Mouse (Mus musculus): ENCODE measurements at regions not wholly inside any gene's neighbourhood (a gene's known extent, or its start where the extent isn't known, plus 50 kb on each side); places are given as distances from the start of the nearest gene placed in this dataset.

- DNase-seq (ENCODE audit: low spot score in 2 of 2) = no peak
Observed at GRCm38 (mm10) chr4:131293560-131293959, 349.4 kb downstream of the Matn1 start.

- no peak for DNase-seq (ENCODE audit: low spot score in 2 of 2)
Observed at GRCm38 (mm10) chr4:131298011-131298674, 354.0 kb downstream of the Matn1 start.

DNA sequence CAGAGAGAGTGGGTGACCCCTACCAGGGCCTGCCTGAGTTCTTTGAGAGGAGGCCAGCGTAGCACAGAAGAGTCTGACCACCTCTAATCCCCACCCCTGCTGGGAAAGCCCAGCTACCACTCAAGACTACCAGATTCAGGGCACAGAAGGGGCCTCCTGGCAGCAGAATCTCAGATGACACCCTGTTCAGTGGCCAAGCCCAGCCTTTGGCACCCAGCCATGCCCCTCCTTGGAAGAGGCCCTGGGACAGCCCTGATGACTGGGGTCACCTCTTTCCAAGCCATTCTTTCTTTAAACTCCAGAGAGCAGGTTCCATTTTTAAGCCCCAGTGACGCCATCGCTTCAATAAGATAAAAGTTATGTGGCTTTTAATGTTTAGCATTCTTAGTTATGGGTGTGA, 359.8 kb downstream of the Matn1 start:
- DNase-seq (ENCODE audit: low spot score in 2 of 2) = no peak

- no peak for DNase-seq (ENCODE audit: low spot score in 2 of 2)
Observed at GRCm38 (mm10) chr4:131304361-131304777, 360.2 kb downstream of the Matn1 start.

- no peak for DNase-seq (ENCODE audit: low spot score in 2 of 2)
Observed at GRCm38 (mm10) chr4:131314231-131314630, 370.0 kb downstream of the Matn1 start.

DNA sequence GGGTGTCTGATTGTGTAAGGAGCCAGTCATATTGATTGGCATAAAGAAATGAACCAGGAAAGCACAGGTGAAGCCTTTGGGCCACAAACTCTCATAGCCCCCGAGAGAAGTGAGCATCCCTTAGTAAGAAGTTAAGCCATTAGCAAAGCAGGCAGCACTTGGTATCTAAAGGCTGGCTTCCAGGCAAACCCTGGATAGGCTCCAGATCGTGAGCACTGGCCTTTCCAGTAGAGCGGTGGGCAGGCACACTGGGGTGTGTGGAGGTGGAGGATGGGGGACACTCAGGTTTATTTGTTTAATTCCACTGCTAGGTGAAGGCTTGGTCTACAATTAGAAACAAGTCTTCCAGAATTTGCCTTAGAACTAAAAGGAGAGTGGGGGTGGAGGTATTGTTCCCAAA, 371.9 kb downstream of the Matn1 start:
- no peak for DNase-seq (ENCODE audit: low spot score in 2 of 2)

- DNase-seq (ENCODE audit: low spot score in 2 of 2) = no peak
Observed at GRCm38 (mm10) chr4:131322323-131322722, 378.1 kb downstream of the Matn1 start.

DNA sequence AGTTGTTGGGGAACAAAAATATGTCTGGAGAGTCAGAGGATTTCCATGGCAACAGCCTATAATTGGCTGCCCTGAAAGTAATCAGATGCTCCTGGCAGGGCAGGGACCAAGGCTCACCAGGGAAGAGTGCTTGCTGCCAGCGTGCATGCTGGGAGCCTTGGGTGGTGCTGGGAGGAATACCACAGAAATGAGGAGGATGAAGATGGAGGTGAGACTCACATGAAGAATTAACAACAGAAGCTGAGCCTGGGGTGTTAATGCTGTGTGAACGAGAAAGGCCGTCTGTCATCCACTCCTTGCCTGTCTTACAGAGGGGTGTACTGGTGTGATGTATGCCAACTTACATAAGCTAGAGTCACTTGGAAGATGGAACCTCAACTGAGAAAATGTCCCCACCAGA, 380.3 kb downstream of the Matn1 start:
- DNase-seq (ENCODE audit: low spot score in 2 of 2) = no peak

- DNase-seq (ENCODE audit: low spot score in 2 of 2) = no peak
Observed at GRCm38 (mm10) chr4:131325200-131325599, 381.0 kb downstream of the Matn1 start.

DNA sequence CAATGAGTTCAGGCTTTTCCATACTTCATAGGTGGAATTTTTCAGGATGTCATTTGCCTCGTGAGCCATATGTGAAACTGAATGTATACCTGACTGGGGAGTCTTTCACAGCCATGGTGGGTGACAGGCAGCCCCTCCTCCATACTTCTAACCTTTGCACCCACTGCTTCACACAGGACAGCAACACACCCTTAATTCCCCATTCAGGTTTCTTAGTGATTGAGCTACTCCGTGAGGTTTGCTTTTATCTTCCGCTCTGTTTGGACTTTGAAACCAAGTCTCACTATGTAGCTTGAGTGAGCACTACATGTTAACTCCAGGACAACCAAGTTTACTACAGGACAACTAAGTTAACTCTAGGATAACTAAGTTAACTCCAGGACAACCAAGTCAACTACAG, 381.4 kb downstream of the Matn1 start:
- no peak for DNase-seq (ENCODE audit: low spot score in 2 of 2)

- no peak for DNase-seq (ENCODE audit: low spot score in 2 of 2)
Observed at GRCm38 (mm10) chr4:131329398-131329797, 385.2 kb downstream of the Matn1 start.

- DNase-seq (ENCODE audit: low spot score in 2 of 2) = no peak
Observed at GRCm38 (mm10) chr4:131331646-131332045, 387.5 kb downstream of the Matn1 start.

DNA sequence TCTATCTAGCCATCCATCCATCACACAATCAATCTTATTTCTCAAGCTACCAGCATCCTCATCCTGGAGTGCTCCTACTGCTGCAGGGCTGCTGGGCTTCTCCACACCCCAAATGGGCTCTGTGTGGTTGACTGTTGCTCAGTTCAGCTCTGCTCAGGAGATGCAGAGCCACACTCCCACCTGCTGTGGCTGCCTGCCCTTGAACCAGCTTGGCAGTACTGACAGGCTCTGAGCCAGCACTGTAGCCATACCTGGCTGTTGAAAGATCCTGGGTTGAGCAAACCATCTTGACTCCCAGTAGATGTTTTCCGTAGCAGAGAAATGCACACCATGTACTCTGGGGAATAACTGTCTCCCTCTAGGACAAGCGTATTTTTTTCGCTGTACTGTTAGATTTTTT, 392.6 kb downstream of the Matn1 start:
- no peak for DNase-seq (ENCODE audit: low spot score in 2 of 2)

GRCm38 (mm10) chr4:131340993-131341695, 397.0 kb downstream of the Matn1 start:
- DNase-seq (ENCODE audit: low spot score in 2 of 2) = no peak

DNA sequence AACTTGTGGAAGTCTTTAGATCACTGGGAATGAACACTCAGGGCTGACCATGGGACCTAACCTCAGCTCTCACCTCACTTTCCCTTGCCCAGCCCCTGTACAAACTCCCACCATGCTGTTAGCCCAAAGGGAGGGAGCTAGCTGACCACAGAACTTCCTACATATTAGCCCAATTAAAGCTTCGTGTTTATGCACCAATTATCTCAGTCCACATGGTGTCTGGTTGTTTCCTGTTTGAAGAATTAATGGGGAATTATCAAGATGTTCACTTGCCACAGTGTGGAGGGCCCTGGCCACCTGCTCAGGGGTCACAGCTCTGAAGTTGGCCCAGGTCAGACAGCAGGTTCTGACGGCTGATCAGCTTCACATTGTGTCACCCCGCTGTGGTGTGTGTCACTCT, 402.5 kb downstream of the Matn1 start:
- DNase-seq (ENCODE audit: low spot score in 2 of 2) = no peak

DNA sequence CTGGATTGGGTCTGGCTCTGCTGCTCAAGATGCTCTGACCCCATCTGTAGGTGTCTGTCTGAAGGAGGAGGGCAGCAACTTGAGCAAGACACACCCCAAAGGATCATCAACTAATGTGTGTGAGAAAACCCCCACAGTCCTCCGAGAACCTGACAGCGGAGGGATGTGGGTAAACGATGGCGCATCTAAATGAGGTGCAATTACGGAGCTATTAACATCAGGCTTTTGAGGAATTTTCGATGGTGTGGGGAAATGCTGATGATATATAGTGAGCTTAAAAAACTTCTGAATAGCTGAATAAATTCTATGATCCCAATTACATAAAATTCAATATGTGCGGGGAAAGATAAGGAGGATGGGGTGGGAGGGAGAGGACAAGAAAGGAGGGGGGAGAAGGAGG, 406.1 kb downstream of the Matn1 start:
- no peak for DNase-seq (ENCODE audit: low spot score in 2 of 2)

DNA sequence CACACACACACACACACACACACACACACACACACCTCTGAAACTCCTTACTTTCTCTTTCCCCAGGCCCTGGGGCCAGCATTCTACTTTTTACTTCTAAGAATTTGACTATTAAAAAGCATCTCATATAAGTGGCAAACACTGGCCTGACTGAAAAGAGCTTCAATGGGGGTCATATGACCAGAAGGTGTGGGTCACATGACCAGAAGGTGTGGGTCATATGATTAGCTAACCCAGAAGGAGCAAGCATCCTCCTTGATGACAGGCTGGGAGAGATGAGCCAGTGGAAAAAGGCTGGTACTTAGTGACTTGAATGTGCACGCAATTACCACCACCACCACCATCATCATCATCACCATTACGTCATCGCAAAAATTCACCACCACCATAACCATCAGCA, 410.7 kb downstream of the Matn1 start:
- no peak for DNase-seq (ENCODE audit: low spot score in 2 of 2)

DNA sequence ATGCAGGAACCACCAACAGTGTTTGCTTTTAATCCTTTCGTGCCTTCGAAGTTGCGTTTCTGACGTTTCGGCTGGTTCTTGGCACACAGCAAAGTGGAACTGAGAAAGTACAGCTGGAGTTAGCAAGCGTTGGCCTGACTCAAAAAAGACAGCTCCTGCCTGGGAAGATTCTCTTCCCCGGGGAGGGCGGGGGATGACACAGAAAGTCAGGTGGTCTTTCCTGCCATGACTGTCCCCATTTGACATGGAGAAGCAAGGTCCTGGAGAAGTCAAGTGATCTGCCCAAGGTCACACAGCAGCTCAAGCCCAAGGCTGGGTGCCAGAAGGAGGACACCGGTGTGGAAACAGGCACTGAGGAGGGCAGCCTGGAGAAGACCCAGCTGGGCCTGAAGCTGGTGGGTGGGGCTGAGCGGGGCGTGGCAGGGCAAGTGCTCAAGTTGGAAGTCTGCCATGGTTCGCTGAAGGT, 411.4 kb downstream of the Matn1 start:
- no peak for DNase-seq (ENCODE audit: low spot score in 2 of 2)

DNA sequence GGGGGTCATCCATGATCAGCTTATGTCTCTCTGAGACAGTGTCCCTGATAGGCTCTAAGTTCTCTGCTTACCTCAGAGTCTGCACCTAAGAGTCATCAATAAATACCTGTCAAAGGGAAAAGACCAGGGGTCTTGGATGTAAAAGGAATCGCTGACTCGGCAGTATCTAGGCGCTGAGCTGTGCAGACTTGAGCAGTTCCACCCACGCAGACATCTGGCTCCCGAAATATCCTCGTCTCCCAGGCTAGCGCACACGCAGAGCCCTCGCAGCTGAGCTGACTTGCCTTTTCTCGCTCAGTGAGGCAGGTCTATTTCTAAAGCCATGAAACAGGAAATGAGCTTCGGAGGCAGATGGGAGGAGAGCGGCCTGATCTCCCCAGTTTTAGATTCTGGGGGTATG, 412.1 kb downstream of the Matn1 start:
- DNase-seq (ENCODE audit: low spot score in 2 of 2) = no peak

DNA sequence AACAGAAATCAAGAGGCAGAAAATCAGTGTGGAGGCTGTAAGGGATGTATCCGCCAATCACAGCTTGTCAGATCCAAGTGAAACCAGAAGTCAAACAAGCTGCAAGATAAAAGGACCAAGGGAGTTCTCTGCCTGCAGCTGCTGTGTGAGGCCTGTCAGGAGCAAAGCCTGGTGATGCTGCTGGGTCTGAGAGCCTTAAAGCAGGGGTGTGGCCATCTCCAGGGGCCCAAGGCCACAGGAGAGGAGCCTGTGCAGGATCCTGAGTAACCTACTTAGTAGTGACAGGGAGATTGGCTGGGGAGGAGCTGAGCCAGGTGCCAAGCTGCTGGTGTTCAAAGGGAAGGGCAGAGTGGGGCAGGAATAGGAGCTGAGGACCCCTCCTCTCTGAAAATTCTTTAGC, 418.8 kb downstream of the Matn1 start:
- no peak for DNase-seq (ENCODE audit: low spot score in 2 of 2)

- DNase-seq (ENCODE audit: low spot score in 2 of 2) = no peak
Observed at GRCm38 (mm10) chr4:131364671-131365252, 420.6 kb downstream of the Matn1 start.

DNA sequence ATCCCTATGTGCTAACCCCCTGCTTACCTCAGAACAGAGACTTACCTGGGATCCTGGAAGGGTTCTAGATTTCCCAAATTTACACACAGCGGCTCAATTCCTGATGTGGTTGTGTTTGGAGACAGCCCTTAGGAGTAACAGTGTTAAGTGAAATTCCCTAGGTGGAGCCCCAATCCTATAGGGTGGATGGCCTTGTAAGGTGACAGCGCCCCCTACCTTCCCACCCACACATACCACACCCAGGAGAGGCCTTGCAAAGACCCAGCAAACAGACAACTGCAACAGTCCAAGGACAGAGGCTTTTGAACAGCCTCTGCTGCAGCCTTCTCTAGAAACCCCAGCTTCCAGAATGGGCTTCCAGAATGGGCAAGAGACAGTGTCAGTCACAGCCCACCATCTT, 421.8 kb downstream of the Matn1 start:
- no peak for DNase-seq (ENCODE audit: low spot score in 2 of 2)

GRCm38 (mm10) chr4:131366656-131367055, 422.5 kb downstream of the Matn1 start:
- no peak for DNase-seq (ENCODE audit: low spot score in 2 of 2)
